Mouse (Mus musculus): Measurements from ENCODE around the gene Tifa.

The Tifa gene

DNA sequence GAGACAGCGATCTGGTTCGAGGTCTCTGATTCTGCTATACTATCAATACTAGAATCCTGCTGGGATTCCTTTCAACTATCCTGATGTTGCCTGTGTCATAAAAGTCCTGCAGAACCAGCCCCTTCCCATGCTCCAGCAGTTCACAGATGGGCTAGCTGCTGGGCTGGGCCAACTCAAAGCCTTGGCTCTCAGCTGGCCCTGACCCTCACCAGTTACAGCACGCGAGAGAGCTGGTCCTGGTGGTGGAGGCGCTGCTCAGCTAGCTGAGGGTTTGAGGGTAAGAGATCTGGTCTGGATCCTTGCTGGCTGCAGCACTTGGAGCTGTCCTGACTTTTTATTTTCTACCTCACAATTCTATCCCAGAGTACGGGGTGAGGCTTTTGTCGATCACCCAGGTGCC lies 36.9 kb downstream of the Tifa start:
- DNase-seq (ENCODE audit: low spot score in 2 of 2) = no peak

DNA sequence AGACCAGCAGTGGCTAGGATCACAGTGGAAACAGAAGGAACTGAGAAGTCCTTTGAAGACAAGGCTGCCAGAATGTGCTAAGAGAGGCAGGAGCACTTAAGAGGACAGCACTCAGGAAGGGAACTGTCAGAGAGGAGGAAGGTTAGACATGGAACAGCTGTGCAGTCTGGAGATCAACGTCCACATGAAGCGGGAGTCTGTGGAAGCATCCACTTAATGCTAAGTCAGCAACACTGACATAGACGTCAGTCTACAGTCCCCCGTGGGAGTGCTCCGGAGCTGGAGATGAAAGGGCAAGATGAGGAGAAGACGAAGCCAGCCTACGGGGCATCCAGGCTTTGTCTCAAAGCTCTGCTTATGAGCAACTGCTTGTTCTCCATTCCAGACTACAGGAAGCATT lies 37.5 kb downstream of the Tifa start:
- no peak for DNase-seq (ENCODE audit: low spot score in 2 of 2)

DNA sequence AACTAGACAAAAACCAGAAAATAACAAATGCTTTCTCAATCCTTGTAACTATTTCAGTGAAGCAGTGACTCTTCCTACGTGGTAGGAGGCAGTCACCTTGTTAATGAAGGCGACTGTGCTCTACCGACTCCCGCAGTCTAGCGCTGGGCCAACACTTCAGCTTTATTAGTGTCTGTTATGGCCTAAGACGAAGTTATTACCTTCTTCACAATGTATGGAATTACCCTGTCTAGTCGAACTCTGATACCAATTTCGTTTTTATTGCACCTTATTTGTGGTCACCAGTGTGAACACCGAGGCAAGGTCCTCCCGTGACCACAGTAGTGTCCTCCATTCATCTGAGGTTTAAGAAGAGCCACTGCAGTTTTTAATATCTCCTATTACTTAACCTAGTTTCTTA lies 40.6 kb downstream of the Tifa start:
- no peak for DNase-seq (ENCODE audit: low spot score in 2 of 2)

DNA sequence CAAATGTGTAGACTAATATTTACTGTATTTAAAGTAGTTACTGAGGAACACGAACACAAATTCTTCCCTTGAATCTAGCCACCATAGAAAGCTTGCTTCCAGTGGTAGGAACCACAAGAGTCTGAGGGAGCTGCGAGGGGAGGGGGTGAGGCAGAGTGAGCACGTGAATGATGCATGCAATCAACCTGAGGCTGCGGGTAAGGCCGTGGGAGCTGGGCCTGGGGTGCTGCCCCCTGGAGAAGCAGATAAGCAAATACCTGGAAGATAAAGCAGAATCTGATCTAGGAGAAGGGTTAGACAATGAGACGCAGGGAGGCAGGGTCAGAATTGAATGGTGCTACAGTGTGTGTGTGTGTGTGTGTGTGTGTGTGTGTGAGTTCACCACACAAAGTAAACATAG lies 41.5 kb downstream of the Tifa start:
- no peak for DNase-seq (ENCODE audit: low spot score in 2 of 2)

DNA sequence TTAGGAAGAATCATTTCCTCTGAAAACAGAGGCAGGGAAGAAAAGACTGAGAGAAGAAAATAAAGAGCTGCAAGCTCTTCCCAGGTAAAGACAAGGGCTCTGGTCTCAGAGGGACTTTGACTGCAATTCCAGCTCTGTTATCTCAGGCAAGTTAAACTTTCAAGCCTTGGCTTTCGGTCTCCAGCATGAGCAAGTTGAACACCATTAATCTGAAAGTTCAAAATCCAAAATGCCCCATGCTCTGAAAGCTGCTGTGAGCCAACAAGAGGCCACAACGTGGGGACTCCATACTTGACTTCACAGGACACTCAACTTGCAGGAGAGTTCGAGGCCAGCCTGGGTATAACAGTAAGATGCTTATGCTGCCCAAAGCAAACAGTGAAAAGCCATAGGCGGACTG lies 44.4 kb downstream of the Tifa start:
- DNase-seq (ENCODE audit: low spot score in 2 of 2) = no peak

DNA sequence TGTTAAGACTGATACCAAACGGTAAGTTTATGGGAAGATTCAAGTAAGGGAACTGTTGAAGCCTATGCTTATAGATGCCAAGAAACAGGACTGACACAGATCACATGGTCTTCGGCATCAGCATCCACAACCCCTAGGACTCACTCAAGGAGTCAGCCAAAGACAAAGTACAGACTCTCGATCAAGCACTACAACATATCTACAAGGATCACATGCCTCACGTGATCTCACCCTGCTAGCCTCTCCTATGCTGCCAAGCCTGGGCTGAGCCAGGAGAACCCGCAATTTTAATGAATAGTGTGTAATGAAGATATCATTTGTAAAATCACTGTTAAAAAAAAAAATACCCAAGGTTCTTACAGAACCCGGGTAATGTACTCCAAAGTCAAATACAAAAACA lies 46.0 kb downstream of the Tifa start:
- DNase-seq (ENCODE audit: low spot score in 2 of 2) = no peak

DNA sequence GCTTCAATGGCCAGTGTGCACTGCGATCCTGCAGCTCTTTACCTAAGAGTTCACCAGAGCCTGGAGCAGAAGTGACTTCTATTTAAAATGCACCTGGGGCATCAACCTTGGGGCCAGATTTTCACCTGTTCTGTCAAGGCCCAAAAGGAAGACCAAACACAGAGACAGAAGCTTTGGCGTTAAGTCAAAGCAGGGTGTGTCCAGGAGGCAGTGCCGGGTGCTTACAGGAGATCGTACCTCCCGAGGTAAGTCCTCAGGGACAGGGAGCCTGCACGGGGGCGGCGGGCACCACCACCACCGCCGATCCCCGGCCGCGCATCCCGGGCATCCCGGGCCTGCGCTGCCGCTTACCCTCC lies 47.2 kb downstream of the Tifa start:
- DNase-seq (ENCODE audit: low spot score in 2 of 2) = peak in 1 of 2 experiments; percentile 17

DNA sequence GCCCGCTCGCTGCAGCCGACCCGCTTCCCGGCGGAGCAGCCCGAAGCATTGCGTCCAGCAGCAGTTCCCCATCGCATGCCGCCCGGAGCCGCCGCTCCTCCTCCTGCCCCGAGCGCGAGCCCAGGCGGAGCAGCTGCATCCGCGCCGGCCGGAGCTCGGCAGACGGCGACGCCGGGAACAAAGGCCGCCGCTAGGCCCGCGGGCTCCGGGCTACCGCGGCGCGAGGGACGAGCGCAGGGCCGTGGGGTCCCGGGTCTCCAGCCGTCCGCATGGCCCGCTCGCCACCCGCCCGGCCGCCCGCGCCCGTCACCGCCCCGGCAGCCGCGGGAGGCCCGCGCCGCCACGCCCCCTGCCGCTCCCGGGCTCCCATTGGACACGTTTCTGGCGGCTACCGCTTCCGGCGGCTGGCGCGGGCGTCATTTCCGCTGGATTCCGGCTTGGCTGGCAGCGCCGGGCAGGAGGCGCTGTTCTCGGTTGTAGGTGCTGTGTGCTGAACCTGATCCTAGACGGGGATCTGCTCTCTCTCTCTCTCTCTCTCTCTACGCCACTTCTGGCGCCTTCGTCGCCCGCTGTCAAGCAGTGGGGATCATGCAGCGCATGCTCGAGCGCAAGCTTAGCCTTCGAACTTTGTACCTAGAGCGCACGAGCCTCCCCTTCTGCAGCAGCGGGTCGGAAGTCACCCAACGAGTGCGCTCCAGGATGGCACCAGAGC lies 47.7 kb downstream of the Tifa start, which contains the start of gene Ap1ar:
Gene Ap1ar, minus strand, starts transcription at position 370 of the 712 bp plus-strand sequence.
- DNase-seq (ENCODE audit: low spot score in 2 of 2) = peak; percentile 92 to 96

DNA sequence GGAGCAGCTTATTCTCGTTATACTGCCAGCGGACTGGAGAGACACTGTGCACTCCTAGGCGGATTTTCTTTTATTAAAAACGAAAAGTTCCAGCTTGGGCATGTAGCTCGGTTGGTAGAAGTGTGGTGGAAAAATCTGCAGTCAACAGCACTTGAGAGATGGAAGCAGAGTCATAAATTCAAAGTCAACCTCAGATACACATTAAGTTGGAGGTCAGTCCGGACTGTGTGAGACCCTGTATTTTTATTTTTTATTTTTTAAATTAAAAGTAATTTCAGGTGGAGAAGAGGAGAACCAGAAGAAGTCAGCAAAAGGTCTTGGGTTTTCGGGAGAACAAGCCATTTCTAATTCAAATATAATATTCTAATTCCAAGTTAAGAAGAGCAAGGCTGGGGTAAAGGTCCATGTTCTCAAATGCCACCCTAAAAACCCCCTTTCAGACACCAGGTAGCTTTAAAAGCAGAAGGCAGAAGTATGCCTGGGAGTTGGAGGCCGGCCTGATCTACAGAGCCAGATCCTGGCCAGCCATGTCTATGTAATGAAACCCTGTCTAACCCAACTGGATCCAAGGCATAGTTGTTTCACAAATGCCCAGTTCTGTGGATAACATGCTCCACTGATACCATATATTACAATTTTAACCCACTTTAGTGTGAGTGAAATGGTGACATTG lies 48.5 kb downstream of the Tifa start:
- no peak for DNase-seq (ENCODE audit: low spot score in 2 of 2)

DNA sequence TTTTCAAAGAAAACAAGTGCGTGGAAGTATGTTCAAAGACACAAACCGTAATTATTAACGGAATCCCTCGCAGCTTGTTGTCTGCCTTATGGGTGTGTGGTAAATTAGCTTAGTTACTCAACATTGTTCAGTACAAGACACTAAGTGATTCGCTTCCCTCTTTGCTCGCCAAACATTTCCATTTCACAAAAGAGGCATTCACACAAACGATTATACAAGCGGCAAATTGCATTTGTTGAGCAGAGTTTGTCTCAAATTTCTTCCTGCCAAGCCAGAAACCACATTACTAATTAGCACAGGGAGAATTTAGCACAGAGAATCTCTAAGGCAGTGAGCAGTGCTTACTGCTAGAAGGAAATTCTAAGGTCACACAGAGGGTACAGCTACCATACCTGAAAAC lies 52.3 kb downstream of the Tifa start:
- no peak for DNase-seq (ENCODE audit: low spot score in 2 of 2)

DNA sequence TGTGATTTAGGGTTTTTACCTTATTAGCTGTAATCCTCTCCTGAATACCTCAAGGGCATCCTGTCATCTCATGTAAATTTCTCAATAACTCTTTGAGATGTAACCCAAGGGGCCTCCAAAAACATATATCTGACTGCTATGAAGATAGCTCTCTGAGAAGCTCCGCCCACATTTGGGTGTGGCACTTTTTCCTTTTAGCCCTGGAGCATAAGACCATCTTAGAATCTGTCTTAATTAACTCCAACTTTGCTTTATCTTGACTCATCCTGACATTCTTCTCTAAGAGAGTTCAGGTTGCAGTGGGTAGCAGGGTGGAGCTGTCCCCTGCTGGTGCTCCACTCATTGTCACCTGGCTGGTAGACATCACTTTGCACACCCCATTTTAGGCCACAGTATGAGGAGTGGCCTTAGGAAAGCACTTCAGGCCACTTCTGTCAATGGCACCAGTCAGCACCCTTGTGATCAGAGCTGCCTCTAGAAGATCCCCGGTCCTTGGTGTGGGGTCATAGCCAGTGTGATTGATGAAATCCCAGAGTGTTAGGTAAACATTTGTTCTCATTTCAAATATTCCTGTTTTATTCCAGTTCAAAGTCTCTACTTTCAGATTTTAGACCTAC lies 53.8 kb downstream of the Tifa start:
- DNase-seq (ENCODE audit: low spot score in 2 of 2) = no peak

DNA sequence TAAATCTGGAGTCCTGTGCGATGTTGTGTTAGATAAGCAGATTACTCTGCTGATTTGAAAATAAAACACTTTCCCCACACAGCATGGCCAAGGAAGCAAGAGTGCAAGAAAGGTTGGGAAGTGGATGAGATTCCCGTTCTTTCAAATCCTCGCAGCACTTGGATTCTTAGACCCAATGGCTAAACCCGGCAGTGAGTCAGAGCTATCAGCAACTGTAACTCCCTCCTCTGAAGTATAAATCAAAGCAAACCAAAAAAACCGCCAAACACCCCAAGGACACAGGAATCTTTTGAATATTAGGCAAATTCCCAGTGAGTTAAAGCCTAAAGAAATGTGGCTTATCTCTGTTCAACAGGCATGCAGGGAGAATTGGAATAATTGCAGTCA lies 54.3 kb downstream of the Tifa start:
- no peak for DNase-seq (ENCODE audit: low spot score in 2 of 2)

DNA sequence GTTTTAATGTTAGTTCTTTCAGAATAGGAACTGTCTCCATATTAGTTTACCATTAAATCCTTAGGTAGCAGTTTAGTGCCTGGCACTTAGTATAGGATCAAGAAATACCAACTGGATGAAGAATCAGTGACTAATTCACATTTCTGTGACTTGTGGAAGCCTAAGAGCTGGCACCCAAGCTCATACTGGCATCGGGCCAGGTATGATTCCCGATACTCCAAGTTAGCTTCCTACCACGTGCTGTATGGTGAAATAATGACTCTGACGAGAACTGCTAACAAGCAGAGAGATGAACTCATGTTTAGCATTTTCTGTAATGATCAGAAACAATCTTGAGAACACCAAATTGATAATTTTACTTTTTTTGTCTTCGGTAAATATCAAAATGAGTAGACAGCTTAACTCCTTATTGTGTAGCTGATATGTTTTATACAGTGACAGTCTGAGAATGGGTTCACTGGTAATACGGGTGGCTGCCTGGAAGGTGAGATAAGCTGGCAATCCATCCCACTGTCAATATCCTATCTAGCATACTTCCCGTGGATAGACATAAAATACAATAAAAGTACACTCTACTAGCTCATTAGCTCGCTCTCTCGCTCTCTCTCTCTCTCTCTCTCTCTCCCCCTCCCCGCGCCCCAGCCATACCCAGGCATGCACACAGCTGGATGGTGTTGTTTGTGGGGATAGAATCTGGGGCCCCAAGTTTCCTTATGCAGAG lies 58.6 kb downstream of the Tifa start:
- DNase-seq (ENCODE audit: low spot score in 2 of 2) = no peak

DNA sequence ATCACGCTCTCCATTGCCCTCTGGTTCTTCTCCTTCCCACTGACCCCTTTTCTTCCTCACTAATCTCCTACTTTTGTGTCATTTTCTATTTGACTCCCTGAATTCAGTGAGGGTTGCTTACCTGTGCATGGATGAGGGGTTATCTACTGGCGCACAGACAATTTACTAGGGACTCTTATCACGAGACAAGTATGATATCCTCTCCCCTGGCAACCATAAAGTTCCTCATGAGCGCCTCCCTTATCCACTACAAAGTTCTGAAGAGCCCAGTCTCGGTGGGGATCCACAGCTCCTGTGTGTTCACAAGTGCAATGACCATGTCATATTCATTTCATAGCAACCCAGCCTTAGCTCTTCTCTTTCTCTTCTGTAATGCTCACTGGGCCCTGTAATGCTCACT lies 60.3 kb downstream of the Tifa start:
- no peak for DNase-seq (ENCODE audit: low spot score in 2 of 2)

DNA sequence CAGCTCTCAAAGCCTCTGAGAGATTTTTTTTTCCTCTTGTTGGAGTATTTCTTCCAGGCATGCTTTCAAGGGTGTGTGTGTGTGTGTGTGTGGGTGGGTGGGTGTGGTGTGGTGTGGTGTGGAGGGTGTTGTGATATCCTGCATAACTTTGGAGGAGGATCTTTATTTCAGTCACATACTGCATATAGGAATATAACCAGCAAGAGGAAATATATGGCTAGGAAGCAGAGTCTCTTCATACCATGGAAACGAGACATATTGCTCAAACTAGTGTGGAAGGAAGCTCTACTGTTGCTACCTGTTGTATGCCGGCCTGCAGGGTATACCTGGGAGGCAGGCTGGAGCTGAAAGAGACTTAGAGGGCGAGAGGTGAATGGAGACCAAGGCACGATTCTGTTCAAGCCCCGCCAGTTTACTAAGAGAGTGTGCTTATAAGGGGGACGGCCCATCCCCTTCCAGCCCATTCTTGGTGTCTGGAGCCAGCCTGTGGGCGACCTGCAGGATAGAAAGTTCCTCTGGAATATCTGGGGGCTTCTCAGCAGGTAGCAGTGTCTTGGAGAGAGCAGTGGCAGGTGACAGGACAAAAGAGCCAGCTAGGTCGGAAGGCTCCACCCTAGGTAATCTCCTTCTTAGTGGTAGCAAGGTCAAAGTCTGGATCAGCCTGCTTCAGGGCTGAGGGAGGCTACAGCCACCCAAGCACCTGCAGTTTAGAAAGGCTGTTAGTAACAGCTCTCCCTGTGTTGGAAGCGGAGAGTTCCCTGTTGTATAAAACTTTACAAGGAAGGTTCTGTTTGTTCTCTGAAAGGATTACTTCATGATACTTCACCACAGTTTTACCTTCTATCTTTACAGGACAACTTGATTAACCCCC lies 61.4 kb downstream of the Tifa start:
- no peak for DNase-seq (ENCODE audit: low spot score in 2 of 2)

DNA sequence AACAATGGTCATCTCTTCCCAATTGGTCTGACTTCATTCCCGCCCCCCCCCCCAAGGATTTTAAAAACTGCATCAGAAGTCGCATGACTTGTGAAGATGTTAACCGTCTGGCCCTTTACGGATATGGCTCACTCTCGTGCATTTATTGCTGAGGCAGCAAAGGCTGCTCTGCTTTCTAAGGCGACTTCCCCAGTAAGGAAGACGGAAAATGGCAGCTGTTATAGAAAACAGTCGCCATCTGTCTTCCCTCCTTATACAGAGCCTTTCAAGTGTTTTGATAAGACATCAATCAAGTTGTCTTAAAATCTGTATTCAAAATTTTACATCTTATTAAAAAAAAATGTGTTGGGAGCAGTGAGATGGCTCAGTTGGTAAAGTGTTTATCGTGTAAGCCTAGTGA lies 63.1 kb downstream of the Tifa start:
- DNase-seq (ENCODE audit: low spot score in 2 of 2) = no peak

DNA sequence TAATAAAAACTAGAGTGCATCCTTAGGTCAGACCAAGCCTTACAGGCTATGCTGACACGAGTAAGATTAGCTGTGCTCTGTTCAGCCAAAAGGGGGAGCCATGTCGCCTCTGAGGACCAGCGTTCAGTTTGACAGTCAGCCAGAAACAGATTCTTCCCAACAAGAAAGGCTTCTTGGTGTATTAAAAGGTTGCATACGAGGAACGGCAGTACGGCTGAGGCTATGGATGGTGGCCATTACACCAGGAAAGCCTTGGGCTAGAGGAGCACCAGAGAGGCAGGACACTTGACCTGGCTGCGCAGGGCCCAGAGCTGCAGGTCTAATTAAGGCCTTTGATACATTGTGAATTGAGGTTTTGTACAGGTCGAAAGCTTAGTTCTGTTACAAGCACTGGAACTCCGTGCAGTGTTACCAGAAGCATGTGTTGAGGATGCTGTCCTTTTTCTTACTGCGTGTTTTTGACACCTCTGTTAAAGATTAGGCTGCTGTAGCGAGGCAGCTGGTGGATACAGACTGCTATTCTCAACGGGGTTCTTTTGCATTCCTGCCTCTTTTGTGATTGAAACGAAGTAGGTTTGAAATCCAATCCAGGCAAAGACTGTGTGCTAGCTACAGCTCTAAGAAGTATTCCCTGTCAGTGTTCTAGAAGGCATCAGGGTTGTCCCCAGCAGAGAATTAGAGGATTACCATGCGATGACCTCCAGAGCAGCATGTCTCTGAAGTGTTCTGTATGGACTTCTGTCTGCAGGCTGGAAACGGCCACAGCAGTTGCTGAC lies 64.0 kb downstream of the Tifa start:
- DNase-seq (ENCODE audit: low spot score in 2 of 2) = peak; percentile 27 to 67

DNA sequence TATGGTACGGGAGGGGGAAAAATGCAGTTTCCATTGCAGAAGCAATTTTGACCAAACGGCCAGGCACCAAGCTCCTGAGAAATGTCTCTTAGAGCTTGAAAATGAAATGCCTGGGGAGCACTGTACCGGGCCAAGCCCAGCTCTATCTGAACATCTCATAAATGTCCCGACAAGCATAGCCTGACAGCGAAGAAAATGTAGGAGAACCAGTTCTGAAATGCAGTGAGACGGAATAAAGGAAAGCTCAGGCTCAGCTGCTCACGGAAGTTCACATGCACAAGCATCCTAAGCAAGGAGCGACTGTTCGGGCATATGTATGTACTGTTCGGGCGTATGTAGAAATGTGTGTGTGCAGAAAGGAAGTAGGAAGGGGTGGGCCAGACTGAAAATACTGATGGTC lies 71.7 kb downstream of the Tifa start:
- DNase-seq (ENCODE audit: low spot score in 2 of 2) = no peak

DNA sequence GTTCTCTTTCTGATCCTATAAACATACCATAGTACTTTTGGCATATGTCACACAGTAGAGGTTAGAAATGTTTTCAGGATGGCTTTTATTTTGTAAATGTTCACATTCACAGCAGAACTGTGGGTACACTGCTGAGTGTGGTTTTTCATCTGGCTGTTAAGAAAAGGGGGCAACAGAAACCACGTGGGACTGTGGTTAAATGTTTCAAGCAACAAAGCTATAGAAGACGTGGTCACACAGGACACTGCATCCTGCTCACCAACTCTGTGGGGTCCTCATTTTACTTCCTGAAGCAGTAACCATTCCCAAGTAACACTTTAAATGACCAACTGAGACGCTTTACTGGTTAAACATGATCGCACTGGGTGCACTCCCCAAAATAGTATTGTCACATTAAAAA lies 72.9 kb downstream of the Tifa start:
- no peak for DNase-seq (ENCODE audit: low spot score in 2 of 2)

DNA sequence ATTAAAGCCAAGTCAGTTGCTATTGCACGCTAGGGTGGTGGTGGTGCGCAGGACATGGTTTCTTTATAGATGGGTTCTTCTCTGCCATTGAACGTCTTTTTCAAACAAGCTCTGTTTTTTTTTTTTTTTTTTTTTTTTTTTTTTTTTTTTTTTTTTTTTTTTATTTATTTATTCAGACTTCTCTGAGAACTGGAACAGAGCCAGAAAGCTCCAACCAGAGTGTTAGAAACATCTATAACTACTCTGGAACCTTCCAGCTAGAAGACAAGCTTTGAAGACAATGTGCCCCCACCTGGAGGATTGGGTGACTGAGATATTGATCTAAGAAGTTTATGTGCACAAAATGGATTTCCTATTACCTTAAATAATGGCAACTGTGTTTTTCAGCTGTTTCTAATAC lies 74.0 kb downstream of the Tifa start:
- no peak for DNase-seq (ENCODE audit: low spot score in 2 of 2)

DNA sequence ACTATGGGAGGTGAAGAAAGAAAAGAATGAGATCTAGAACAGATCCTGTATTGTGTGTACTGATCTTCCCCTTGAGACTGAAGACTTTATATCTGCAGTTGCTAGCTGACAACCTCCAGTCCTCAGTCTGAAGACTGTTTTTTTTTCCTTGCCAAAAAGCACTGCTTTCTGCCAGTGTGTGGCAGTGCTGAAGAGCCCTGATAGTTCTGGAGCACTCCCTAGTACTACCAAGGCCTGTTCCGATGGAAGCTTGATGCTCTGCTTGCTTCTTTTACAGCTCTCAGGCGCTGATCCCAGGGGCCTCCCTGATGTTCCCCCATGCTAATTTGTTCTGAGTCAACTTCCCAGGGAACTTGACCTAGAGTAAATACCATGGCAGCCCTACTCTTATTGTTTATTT lies 74.6 kb downstream of the Tifa start:
- DNase-seq (ENCODE audit: low spot score in 2 of 2) = no peak

All from frontal cortex, postnatal 10 days (tissue).